Mouse (Mus musculus) kidney, adult 2 months (tissue): ENCODE data around the gene Olfr643.

Experiments used
- CTCF ChIP-seq: fragments of 200-500 bp; conservative IDR thresholded peaks from 2 replicates; pipeline ENCODE4 v1.5.1; 2011; ENCODE audit warnings: low read depth, mild to moderate bottlenecking, control low read depth, low read length, moderate library complexity, mixed read lengths; ENCODE audit not compliant: insufficient read depth, insufficient read length
- POLR2A ChIP-seq: fragments of 200-500 bp; IDR thresholded peaks from one replicate; pipeline ENCODE4 v1.6.1; 2011; ENCODE audit warnings: low read depth, low read length, control low read depth

DNA sequence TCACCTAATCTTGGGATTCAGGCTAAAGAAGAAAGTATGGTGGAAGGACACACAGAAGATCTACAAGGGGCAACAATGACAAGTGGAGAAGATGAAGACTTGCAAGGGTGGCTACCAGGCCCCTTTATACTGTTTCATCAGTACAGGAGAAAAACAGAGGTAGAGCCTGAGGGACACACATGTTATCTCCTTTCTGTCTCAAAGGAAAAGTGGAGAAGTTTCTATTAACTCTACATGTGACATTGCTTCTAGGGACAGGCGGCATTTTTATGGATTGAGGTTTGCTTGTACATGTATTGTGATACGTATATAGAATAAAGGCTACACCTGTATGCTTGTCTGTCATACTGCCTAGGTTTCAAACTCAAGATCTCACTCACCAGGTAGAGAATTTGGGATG lies 46.1 kb upstream of the Olfr643 start, which contains the start of gene Olfr648:
- no peak for TF ChIP-seq CTCF
- no peak for TF ChIP-seq POLR2A
